Mouse (Mus musculus): ENCODE measurements at regions not wholly inside any gene's neighbourhood (a gene's known extent, or its start where the extent isn't known, plus 50 kb on each side); places are given as distances from the start of the nearest gene placed in this dataset.

DNA sequence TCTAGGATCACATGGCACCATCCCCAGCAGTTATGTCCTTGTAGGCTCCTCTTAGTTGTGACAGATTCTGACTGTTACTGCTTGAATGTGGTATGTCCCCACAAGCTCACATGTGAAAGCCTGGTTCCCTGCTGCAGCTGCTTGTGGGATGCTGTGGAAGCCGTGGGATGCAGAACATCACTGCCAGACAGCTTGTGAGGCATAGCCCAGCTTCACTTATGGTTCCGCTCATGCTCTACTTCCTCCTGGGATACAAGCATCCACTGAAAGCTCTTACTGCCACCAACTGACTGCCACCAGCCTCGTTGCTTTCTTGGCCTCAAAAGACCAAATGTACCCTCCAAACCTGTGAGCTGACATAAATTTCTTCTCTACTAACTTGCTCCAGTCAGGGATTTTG is 167.7 kb upstream of the Ccdc122 start:
- DNase-seq (ENCODE audit: low read depth in 2 of 2, low spot score in 2 of 2) = no peak

DNA sequence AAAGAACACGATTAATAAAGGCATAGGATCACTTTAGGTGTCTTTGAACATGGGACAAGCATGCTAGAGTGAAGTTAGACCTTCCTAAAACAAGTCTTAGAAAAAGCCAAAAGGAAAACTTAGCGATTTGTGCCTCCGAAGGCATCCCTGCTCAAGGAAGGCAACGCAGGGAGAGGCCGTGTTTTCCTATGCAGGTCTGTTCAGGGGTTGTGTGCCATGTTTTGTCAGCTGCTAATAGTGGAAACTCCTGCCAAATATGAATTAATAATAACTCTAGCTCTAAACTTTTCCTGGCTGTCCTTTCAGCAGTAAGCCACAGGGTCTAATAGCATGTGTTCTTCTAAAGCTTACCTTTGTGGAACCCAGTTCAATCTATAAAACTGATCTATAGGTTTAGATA is 168.4 kb upstream of the Ccdc122 start:
- no peak for DNase-seq (ENCODE audit: low read depth in 2 of 2, low spot score in 2 of 2)

DNA sequence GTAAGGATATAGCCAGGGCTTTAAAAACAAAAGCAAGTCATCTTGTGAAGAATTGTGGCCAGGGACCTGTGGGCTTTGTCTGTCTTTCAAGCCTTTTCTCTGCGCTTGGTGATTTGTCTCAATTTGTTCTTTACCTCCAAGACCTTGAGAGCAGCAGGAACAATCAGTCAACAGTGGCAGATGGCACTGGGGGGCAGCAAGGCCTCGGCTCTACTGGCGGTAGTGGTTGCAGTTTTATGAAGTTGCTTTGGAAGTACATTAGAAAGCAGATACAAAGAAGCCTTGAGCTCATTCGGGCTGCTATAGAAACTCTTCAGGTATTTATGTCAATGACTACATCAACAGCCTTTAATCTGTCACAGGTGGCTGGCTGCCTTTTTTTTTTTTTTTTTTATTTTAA is 171.9 kb upstream of the Ccdc122 start:
- no peak for DNase-seq (ENCODE audit: low read depth in 2 of 2, low spot score in 2 of 2)

DNA sequence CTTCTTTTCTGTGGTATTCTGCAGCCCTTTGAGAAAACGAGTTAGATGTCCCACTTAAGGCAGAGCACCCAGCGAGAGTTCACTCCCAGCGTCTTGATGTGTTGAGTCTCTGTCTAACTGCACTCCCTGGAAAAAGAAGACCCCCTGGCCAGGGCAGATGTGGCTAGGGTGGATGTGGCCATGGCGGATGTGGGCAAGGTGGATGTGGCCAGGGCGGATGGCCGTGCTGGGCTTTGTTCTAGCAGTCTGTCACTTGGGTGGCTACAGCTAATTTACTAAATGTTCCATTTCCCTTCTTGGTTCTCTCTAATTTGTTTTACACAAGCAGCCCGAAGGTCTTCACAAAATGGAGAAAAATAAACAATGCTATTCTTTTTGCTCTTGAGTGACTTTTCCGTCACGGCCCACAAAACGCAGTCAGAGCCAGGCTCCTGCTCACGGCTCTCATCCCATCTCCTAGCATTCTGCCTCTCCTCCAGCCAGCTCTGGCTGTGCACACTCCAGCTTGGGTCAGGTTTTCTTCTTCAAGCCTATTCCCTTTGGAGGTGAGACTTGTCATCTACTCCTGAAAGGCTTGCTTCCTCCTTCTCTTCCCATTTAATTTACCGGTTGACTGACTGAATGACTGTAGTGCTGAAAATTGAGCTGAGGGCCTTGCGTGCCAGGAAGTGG is 173.4 kb upstream of the Ccdc122 start:
- no peak for DNase-seq (ENCODE audit: low read depth in 2 of 2, low spot score in 2 of 2)

DNA sequence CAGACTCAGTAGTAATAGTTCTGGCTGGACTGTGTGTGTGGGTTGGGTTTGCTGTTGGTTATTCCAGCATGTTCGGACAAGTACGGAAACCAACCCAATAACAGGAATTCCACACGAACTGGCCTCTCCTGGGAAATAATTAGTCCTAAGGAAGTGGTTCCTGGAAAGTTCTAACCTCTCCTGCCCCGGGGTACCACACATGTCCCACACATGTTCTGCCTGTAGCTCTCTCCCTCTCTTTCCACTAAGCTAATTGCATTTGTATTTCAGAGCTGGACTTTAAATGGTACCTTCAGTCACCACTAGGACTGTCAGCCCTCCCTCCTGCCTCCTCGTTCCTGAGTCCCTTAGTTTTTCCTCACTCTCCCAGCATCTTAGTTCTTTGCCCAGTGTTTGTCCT is 178.2 kb upstream of the Ccdc122 start:
- DNase-seq (ENCODE audit: low read depth in 2 of 2, low spot score in 2 of 2) = no peak

GRCm38 (mm10) chr14:76857196-76857773 is 179.3 kb upstream of the Ccdc122 start:
- no peak for DNase-seq (ENCODE audit: low read depth in 2 of 2, low spot score in 2 of 2)

DNA sequence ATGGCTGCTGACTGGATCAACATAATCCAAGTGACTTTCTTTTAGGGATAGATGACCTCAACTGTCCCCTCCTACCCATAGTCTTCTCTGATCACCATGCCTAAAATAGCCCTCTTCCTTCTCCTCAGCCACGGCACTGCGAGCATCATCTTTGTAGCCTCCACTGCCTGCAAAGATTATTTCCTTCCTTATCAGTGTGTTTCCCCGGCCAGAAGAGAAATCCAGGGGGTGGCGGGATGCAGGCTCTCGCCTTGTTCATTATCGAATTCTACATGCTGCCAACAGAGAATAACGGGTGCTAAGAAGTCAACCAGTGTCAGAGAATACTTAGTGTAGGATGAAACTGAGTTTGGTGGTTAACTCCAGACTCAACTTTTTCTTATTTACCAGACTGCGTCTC is 180.0 kb upstream of the Ccdc122 start:
- no peak for DNase-seq (ENCODE audit: low read depth in 2 of 2, low spot score in 2 of 2)

DNA sequence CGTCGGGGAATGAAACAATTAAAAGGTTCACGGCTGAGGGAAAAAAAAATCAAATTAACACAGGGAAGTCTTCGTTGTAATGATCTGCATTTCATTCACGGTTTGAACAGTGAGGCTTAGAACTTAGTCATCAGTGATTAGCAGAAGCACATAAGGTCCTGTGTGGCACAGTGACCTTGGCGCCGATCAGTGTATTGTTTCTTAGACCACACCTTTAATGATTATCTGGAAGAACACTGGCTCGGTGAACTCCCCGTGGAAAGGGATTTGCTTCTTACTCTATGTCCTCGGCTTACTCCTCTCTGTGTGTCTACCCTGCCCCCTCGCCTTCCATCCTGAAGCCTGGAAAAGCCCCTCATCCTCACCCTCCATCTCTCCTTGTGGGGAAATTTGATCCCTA is 181.6 kb upstream of the Ccdc122 start:
- DNase-seq (ENCODE audit: low read depth in 2 of 2, low spot score in 2 of 2) = no peak

- no peak for DNase-seq (ENCODE audit: low read depth in 2 of 2, low spot score in 2 of 2)
These were observed 184.9 kb upstream of the Ccdc122 start for GRCm38 (mm10) chr14:76851473-76852214.

- DNase-seq (ENCODE audit: low read depth in 2 of 2, low spot score in 2 of 2) = no peak
These were observed 185.9 kb upstream of the Ccdc122 start for GRCm38 (mm10) chr14:76850641-76851040.

DNA sequence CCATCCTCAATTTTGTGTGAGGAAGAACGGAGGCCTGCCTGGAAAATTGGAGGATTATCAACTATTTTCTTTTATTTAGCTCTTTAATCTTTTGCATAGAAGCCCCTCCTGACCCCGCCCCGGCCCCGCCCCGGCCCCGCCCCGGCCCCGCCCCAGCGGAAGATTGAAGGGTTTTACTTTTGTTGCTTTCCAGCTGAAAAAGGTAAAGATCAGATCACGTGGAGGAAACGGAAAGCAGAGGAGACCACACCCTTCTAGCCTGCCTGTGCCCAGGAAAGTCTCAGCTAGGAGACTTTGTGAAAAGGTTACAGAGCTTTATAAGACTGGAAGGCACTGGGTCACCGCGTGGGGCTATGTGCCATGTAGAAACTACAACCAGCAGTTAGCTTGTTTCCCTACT is 186.5 kb upstream of the Ccdc122 start:
- DNase-seq (ENCODE audit: low read depth in 2 of 2, low spot score in 2 of 2) = no peak

GRCm38 (mm10) chr14:76849636-76850035 is 186.9 kb upstream of the Ccdc122 start:
- DNase-seq (ENCODE audit: low read depth in 2 of 2, low spot score in 2 of 2) = no peak

DNA sequence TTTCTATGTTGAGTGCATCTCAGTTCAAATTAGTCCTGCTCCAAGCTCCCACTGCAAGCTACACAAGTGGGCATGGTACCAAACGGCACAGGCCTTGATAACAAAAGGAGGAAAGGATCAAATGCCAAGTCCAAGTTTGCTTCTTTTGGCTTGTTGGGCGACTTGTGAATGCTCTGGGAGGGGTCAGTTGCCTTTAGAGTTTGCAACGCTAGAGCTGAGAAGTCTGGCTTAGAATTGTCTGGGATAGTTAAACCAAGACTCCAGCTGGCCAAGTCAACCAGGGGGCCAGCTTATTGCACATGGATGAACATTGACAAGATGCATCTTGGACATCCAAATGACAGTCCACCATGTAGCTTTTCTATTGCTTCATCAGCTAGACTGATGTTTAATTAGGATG is 187.5 kb upstream of the Ccdc122 start:
- DNase-seq (ENCODE audit: low read depth in 2 of 2, low spot score in 2 of 2) = no peak

GRCm38 (mm10) chr14:76845706-76846105 is 190.9 kb upstream of the Ccdc122 start:
- no peak for DNase-seq (ENCODE audit: low read depth in 2 of 2, low spot score in 2 of 2)

- DNase-seq (ENCODE audit: low read depth in 2 of 2, low spot score in 2 of 2) = no peak
These were observed 191.9 kb upstream of the Ccdc122 start for GRCm38 (mm10) chr14:76844717-76845116.

DNA sequence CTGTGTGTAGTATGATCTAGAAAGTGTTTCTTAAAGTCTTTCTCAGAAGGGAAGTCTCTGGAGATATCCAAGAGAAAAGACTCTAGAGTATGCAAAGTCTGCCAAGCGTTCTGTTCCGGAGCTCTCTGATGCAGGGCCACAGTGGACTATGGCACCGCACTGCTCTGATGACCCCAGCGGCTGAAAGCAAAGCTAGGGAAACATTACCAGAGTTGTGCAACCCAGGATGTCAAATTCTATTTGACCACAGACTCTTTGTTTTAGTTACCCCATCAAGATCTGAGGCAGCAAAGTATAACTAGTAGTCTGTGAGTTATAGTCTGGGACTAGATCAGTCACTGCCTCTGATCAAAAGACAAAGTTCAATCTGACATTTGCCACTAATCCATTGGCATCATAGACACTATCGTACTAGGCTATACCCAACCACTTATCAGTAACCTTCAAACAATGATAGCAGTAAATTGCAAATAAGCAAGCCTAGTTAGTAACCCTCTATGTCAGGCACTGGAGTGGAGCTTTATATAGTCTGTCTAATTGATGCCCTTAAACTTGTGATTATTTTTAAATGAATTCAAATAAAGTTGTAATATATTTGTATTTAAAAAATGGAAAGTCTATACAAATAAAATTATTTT is 198.9 kb upstream of the Ccdc122 start:
- DNase-seq (ENCODE audit: low read depth in 2 of 2, low spot score in 2 of 2) = no peak

DNA sequence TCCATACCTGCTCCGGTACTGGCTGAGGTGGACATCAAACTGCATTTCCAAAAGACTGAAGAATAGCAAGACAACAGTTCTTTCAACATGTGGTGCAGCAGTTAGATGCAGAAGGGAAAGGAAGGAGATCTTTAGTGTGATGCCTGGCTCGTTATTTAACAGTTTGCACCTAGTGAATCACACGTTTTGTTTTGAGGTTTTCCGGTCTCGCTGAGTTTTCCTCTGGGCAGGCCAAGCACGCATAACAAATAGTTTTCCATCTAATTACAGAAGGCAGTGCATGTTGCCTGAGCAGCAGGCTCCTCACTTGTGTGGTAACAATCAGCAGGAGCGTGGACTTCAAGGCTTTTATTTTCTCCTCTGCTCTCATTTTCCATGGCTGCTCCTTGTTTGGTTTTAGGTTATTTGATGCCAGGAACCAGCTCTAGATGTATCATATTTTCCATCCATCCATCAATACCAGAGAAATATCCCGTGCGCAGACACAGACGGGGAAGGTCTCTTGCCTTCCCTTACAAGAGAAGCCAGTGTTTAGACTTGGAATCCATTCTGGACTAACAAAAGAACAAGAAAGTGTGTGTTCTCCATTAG is 199.6 kb upstream of the Ccdc122 start:
- DNase-seq (ENCODE audit: low read depth in 2 of 2, low spot score in 2 of 2) = no peak

DNA sequence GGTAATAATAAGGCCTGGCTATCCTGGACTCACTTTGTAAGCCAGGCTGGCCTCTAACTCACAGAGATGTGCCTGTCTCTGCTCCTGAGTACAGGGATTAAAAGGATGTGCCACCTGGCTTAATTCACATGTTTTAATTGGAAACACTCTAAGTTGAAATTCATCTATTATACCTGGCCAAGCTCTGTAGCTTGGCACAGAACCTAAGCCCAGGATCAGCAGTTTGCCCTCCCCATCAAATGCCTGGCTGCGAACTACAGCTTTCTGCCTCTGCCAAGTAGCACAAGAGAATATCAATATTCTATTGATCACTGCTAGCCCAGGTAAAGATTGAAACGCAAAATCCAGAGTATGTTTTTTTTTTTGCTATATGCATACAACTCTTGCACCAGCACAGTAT is 200.3 kb upstream of the Ccdc122 start:
- DNase-seq (ENCODE audit: low read depth in 2 of 2, low spot score in 2 of 2) = no peak

DNA sequence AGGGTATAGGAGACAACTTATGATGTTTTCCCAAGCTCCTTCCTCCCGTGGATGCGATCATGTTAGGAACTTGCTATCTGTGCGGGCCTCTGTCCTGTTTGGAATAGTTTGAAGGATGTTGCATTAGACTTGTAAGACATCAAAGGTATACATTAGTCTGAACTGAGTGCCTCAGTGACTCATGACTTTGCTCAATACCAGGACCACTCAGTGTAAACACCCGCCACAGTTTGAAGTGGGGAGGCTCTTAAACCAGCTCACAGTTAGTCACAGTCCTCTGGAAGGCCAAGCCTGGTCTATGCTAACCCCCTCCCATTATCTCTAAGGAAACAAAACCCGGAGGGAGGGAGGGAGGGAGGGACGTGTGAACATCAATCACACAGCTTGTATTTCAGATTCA is 202.5 kb upstream of the Ccdc122 start:
- no peak for DNase-seq (ENCODE audit: low read depth in 2 of 2, low spot score in 2 of 2)

- no peak for DNase-seq (ENCODE audit: low read depth in 2 of 2, low spot score in 2 of 2)
These were observed 207.4 kb upstream of the Ccdc122 start for GRCm38 (mm10) chr14:76829161-76829510.

DNA sequence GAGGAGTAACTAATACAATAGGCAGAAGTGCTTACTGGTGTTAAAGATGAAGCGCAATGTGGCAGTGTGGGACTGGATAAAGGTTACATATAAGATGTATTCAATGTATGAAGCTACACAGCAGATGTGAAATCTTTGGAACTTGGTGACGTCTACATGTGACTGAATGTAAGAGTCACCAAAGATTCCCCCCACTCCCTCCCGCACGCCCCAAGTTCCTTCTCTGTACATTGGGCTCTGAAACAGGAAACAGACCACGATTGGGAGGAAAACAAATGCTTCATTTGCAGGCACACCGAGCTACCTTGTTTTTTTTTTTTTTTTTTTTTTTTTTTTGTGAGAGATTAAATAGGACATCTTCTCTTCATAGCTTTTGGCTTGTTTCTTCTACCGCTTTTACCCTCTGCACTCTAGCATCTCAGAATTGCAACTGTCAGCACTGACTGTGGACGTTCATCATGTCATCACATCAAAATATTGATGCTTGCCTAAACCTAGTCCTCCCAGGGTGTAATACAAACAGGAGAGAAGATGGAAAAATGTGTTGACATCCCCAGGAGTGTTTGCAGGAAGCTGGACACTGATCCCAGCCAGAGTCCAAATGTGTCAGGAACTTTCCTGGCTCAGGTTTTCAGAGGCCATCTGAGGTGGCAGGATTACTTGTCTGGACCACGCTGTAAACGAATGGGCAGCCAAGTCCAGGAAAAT is 208.0 kb upstream of the Ccdc122 start:
- no peak for DNase-seq (ENCODE audit: low read depth in 2 of 2, low spot score in 2 of 2)

All from CD8-positive naive resting alpha-beta T cell, adult 2 months (primary cell).